In genomic region chr6:142818306-142818705, GRCm38 (mm10) we compare ENCODE assay signal across 37 mouse cellular contexts. TPM values are rescaled to one million over a fixed set of nuclear protein-coding genes. Genes with fewer than 3 reads are reported as not detected.
"Had no signal": no experiment of that assay in that cellular context is flagged by ENCODE, and none has a peak within 500 bp of the region (broad histone marks: within the 10 kb centered on the region; RNA-seq: fewer than 3 reads in every experiment).

No protein-coding gene starts in this region.

- H3K9ac ChIP-seq: embryonic facial prominence, embryonic 12.5 days; embryonic facial prominence, embryonic 13.5 days; embryonic facial prominence, embryonic 15.5 days; forebrain, embryonic 12.5 days; forebrain, embryonic 13.5 days; forebrain, embryonic 15.5 days; forebrain, postnatal 0 days had no signal

- H3K9me3 ChIP-seq: embryonic facial prominence, embryonic 10.5 days; embryonic facial prominence, embryonic 12.5 days; embryonic facial prominence, embryonic 13.5 days; embryonic facial prominence, embryonic 15.5 days; forebrain, embryonic 10.5 days; forebrain, embryonic 12.5 days; forebrain, embryonic 13.5 days; forebrain, embryonic 15.5 days had no signal

- H3K4me3 ChIP-seq: embryonic facial prominence, embryonic 10.5 days; embryonic facial prominence, embryonic 12.5 days; embryonic facial prominence, embryonic 13.5 days; embryonic facial prominence, embryonic 15.5 days; erythroblast, embryonic 14.5 days; forebrain, embryonic 10.5 days; forebrain, embryonic 12.5 days; forebrain, embryonic 13.5 days; forebrain, embryonic 15.5 days; gastrocnemius, adult 2 months; heart, adult 2 months had no signal

- H3K36me3 ChIP-seq: embryonic facial prominence, embryonic 10.5 days; embryonic facial prominence, embryonic 12.5 days; embryonic facial prominence, embryonic 13.5 days; embryonic facial prominence, embryonic 15.5 days; forebrain, embryonic 10.5 days; forebrain, embryonic 12.5 days; forebrain, embryonic 15.5 days had no signal

- H3K27ac ChIP-seq: embryonic facial prominence, embryonic 10.5 days; embryonic facial prominence, embryonic 12.5 days; embryonic facial prominence, embryonic 13.5 days; embryonic facial prominence, embryonic 15.5 days; forebrain, embryonic 10.5 days; forebrain, embryonic 12.5 days; forebrain, embryonic 13.5 days; forebrain, embryonic 15.5 days; gastrocnemius, adult 2 months; heart, adult 2 months had no signal

- DNase-seq: cerebellum, adult 18-20 months; cerebellum, adult 2 months; cerebellum, adult 8-10 months; cerebellum, adult 9-10 months; cerebellum, adult 9-11 months; cerebellum, postnatal 10 days; cerebellum, postnatal 14 days; cerebellum, postnatal 25 days; cerebellum, postnatal 36 days; embryo, embryonic 11 days; forebrain, postnatal 0 days; gastrocnemius, adult 2 months; gastrocnemius, postnatal 10 days; gastrocnemius, postnatal 14 days; gastrocnemius, postnatal 25 days; gastrocnemius, postnatal 36 days; heart, adult 18-20 months; heart, adult 2 months had no signal

- H3K4me2 ChIP-seq: embryonic facial prominence, embryonic 12.5 days; embryonic facial prominence, embryonic 13.5 days; embryonic facial prominence, embryonic 15.5 days; forebrain, embryonic 12.5 days; forebrain, embryonic 13.5 days; forebrain, embryonic 15.5 days had no signal

- ATAC-seq: forebrain, embryonic 13.5 days; forebrain, embryonic 14.5 days; forebrain, embryonic 15.5 days; forebrain, embryonic 16.5 days; forebrain, postnatal 0 days had no signal

- H3K27me3 ChIP-seq: embryonic facial prominence, embryonic 12.5 days; embryonic facial prominence, embryonic 13.5 days; embryonic facial prominence, embryonic 15.5 days; forebrain, embryonic 13.5 days; forebrain, embryonic 15.5 days had no signal

- H3K4me1 ChIP-seq: embryonic facial prominence, embryonic 12.5 days; embryonic facial prominence, embryonic 13.5 days; embryonic facial prominence, embryonic 15.5 days had no signal

RNA-seq across cellular contexts. Expression of gene Sult6b2, which starts 14.0 kb away (rescaled TPM):
- total RNA-seq: common myeloid progenitor, adult 5-6 weeks; gastrocnemius, adult 18-20 months; gastrocnemius, adult 2 months; gastrocnemius, adult 8-10 months; gastrocnemius, postnatal 10 days; gastrocnemius, postnatal 14 days; gastrocnemius, postnatal 25 days; gastrocnemius, postnatal 36 days; gastrocnemius, postnatal 4 days; granulocyte monocyte progenitor cell, adult 5-6 weeks; heart, adult 18-20 months; heart, adult 2 months had no signal
- polyA plus RNA-seq: embryonic facial prominence, embryonic 10.5 days; embryonic facial prominence, embryonic 11.5 days; embryonic facial prominence, embryonic 12.5 days; embryonic facial prominence, embryonic 13.5 days; embryonic facial prominence, embryonic 14.5 days; embryonic facial prominence, embryonic 15.5 days; erythroblast, embryonic 14.5 days; forebrain, embryonic 13.5 days; gonadal fat pad, adult 2 months had no signal
